Mouse (Mus musculus): ENCODE results near the gene Adm.
"Not testable (repeated sequence)": the region's sequence is repeated elsewhere in the genome, so short reads cannot be mapped to it uniquely, and the experiment has no call there.

Gene Adm

DNA sequence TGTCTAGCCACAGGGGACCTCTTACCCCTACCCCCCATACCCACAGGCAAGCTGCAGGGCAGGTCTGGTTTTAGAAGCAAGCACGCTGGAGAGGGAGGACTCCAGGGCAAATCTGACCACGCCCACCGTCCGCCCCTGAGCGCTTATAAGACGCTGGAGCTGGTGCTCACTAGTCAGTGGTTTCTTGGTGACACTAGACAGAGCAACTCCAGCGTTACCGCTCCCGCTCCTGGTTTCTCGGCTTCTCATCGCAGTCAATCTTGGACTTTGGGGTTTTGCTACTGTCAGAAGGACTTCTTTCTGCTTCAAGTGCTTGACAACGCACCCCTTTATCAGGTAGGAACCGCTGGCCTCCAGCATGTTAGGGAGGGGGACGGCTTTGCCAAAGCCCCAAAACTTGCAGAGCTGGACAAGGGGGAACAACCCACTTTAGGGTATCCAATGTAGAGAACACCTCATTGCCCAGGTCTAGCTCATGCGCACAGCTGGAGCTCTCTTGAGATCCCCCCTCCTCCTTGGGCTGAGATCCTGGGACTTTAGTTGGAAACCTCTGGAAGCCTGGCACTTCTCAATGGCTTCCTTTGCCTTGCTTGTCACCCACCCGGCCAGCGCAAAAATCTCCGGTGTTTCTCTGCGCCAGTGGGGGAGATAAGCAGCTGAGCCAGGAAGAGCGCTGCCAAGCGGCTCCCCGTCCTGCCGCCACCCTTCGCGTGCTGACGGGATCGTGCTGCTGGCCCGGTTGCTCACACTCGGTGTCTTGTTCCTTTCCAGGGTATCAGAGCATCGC, at the start of gene Adm:
Adm (plus strand) TSS at position 176 of the 787 bp plus-strand sequence.
- DNase-seq, result peak; percentile 39 to 47

- no peak for DNase-seq
These were observed 43.8 kb upstream of the Adm start for GRCm38 (mm10) chr7:110583705-110584104.

GRCm38 (mm10) chr7:110584159-110584558, 43.3 kb upstream of the Adm start:
- no peak for DNase-seq

DNA sequence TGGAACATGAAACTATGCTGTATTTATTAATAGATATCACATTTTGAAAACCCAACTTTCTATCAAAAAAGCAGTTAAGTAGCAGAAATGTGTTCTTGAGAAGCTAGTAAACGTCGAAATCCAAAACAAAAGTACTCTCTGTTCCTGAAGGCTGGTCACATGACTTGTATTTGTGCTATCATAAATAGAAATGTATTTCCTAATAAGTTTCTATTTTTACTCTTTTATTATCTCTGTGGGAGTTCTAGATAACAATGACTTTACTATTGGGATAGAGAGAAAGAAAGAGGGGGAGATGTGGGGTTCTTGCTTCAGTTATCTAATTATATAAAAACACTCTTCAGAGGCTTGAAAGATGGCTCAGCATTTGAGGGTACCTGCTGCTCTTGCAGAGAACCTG, 42.2 kb upstream of the Adm start:
- DNase-seq, result no peak

DNA sequence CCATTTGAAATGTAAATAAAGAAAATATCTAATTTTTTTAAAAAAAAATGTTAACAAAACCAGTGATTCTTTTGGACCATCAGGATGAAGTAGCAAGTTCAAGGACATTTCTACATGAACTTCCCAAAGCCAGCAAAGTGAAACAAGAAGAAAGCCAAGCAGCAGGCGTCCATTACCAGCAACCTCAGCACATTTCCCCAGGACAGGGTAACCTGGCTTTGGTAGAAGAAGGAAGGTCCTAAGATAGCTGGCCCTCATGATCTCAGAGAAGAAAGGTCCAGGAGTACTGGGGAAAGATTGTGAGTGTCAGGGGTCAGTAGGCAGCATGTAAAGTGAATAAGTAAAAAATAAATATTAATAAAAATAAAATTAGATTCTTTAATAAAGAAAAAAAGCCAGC, 39.7 kb upstream of the Adm start:
- DNase-seq, result no peak

- DNase-seq, result not testable (repeated sequence)
These were observed 33.5 kb upstream of the Adm start for GRCm38 (mm10) chr7:110593991-110594390.

DNA sequence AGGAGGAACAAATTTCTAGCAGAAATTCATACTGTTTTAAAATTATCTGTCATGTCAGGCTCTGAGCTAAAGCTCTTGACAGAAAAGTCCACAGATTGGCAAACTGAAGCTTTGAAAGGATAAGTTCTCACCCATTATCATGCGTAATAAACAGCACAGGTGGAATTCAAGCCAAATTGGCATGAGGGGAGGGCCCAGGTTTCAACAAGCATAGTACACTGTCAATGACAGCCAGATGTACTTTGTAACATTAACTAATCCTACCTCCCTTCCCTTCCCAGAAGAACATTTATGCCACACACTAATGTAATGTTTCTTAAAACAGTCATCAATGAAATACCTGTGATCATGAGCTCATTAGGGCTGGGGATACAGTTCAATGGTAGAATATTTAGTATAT, 30.3 kb upstream of the Adm start:
- no peak for DNase-seq

GRCm38 (mm10) chr7:110605476-110605875, 22.0 kb upstream of the Adm start:
- DNase-seq, result no peak

DNA sequence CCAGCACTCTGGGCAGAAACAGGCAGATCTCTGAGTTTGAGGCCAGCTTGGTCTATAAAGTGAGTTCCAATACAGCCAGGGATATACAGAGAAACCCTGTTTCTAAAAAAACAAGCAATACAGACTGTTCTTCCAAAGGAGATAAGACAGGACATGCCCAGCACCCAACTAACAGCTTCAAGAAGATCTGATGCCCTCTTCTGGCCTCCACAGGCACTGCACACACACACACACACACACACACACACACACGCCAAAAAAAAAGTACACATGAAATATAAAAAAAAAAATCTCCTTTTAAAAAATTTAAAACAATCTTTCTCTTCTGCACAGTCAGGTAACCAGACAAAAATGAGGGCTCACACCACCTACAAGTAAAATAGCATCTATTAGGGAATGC, 20.6 kb upstream of the Adm start:
- no peak for DNase-seq

- DNase-seq, result no peak
These were observed 13.9 kb upstream of the Adm start for GRCm38 (mm10) chr7:110613381-110614132.

DNA sequence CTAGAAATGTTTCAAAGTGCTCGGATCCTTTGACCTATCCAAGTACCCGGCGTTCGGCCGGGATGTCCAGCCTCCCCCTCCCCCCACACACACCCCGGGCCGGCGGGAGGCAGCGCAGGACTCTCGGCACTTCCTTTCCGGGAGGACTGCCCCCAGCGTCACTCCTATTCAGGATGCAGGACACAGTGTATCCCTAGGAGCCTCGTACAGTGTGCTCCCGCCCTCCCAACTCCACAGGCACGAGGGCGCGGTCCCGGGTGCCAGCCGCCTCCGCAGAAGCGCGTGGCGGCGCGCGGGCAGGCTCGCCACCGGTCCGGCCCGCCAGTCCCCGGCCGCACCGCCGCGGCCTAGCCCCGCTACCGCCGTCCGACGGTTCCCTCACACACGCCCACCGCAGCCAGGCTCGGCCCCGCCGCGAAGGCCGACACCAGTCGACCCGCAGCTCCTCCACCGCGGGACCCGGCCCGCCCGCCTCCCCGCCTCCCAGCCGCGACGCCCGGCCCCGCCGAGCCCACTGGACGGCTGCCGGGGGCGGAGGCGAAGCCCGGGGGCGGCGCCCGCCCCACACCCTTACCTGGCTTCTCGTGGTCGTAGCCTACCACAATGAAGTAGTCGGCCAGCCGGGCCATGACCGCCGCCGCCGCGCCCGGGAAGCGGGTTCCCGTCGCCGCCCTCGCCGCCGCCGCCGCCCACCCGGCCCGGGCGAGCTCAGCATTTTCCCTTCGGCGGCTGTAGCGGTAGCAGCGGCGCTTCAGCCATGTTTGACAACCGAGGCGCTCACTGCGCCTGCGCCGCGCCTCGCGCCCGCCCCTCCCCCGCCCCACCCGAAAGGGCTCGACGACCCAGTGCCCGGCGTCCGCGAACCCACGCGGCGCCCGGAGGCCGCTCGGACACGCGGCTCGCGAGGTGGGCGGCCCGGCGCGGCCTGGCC, 13.1 kb upstream of the Adm start, which contains the start of gene Sbf2:
Sbf2 (minus strand) TSS at position 790 of the 931 bp plus-strand sequence.
- DNase-seq, result peak; percentile 72 to 78

- peak; percentile 33 to 40 for DNase-seq
These were observed 12.3 kb upstream of the Adm start for GRCm38 (mm10) chr7:110615151-110615631.

DNA sequence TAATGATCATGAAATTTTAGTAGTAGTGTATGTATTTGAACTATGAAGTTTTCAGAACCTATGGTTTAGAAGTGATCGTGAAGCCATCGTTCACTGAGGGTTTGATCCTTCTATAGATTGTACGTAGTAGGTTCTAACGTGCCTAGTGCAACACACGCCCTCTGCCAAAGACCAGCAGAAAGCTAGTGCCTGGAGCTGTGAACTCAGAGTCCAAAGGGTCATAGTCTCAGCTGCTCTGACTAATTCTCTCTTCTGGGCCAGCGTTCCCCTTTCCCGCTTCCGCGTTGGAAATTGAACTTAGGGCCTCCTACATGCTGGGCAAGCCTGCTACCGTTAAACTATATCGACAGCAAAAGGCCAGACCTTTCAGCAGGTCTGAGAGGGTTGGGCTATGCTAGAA, 11.7 kb upstream of the Adm start:
- DNase-seq, result no peak

- no peak for DNase-seq
These were observed 8.3 kb upstream of the Adm start for GRCm38 (mm10) chr7:110619086-110619611.

DNA sequence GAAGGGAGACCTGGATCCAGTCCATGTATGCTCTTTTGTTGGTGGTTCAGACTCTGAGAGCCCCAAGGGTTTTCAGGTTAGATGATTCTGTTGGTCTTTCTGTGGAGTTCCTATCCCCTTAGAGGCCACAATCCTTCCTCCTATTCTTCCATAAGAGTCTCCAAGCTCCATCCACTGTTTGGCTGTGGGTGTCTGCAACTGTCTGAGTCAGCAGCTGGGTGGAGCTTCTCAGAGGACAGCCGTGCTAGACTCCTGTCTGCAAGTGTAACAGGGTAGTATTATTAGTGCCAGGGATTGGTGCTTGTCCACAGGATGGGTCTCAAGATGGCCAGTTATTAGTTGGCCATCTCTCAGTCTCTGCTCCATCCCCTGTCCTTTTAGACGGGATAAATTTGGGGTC, 3.4 kb upstream of the Adm start:
- no peak for DNase-seq

GRCm38 (mm10) chr7:110624961-110625360, 2.5 kb upstream of the Adm start:
- DNase-seq, result no peak

DNA sequence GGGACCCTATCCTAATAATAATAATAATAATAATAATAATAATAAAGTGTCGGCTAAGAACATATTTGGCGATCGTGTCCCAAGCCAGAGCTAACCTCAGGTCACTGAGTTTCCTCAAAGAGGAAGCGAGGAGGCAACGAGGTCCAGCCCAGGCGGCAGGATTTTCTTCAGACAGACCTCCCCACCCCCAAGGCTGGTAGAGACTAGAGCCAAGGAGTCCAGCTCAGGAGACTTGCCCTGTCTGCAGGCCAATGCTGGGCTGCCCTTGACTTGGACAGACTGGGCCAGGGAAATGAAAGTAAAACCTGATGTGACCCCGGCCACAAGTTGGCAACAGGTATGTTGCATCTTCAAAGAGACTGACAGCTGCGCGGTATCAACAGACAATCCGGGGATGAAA, 2.0 kb upstream of the Adm start:
- no peak for DNase-seq

DNA sequence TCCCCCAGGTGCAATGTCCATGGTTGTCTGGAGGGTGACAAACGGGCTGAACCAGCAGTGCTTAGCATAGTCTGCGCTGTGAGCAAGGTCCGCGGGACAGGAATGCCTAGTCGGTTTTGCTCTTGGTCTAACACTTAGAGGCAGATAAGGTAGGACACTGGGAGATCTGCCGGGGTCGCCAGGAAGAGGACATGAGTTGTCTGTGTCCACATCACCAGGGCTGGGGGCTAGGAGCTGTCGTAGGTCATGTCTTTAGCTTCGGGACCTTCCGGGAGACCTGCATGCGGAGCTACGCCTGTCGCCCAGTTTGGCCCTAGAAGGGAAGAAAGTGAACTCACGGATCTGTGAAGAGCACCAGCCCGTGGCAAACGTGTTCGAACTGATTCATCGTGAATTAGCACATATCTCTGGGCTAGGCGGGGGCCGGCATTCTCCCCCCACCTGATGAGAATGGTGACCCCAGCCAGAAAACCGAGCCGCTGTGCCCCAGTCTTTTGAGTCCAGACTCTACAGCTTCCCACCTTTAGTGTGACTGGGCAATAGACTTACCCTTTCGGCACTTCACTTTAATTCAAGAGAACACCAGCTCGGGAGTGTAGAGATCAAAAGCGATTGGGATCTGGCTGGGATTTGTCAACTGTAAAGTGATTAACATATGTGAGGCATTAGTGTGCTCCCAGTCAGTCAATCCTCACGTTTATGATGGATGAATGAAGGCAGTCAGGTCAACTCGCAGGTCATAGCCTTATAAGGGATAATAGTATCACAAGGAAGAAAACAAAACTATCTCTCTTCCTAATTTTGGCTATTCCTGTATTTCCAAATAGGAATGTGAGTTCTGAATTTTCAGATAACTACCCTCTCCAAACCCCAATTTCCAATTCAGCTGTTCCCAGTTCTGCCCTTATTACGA, 1.0 kb upstream of the Adm start:
- no peak for DNase-seq

DNA sequence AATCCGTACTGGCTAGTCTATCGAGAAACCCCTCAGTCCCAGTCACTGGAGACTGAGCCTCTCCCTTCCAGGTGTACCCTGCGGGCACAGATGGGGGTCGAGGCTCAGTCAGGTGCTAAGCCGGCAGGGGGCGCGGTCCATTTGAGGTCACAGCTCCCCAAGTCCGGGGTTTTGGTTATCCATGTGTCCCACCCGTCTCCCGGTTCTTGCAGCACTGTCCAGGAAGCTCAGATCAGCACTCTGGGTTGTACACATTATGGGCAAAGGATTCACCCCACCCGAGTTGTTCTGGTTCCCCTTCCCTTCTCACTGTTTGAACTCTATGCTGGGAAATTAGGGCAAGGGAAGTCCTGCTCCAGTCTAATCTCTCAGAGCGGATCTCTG, 370 bp upstream of the Adm start:
- DNase-seq, result peak in 1 of 2 experiments; percentile 16

- DNase-seq, result peak in 1 of 2 experiments; percentile 16
These were observed 776 bp downstream of the Adm start for GRCm38 (mm10) chr7:110628273-110628600.

DNA sequence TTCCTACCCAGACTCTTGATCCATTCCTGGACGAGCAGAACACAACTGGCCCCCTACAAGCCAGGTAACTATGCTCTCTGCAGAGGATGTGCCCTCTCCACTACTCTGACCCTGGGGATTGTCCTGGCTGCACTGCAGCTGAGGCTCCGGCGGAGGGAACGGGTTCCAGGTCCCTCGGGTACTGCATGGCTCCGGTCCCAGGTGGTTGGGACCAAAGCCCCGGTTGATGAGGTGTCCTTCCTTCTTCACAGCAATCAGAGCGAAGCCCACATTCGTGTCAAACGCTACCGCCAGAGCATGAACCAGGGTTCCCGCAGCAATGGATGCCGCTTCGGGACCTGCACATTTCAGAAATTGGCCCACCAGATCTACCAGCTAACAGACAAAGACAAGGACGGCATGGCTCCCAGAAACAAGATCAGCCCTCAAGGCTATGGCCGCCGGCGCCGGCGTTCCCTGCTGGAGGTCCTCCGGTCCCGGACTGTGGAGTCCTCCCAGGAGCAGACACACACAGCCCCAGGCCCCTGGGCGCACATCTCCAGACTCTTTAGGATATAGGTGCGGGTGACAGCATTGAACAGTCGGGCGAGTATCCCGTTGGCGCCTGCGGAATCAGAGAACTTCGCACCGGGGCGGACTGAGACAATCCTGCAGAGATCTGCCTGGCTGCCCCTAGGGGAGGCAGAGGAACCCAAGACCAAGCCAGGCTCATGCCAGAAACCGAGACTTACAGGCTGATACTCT, 1.3 kb downstream of the Adm start:
- peak; percentile 36 for DNase-seq
